Mouse (Mus musculus) heart, adult 2 months (tissue): ENCODE results near the gene Nde1.

Experiments
- CTCF ChIP-seq: fragments of 200-600 bp; IDR thresholded peaks from 2 replicates; pipeline ENCODE4 v1.8.1; 2022; ENCODE audit warnings: antibody characterized with exemption, mild to moderate bottlenecking, moderate library complexity
- EP300 ChIP-seq: fragments of 200-500 bp; IDR thresholded peaks from 2 replicates; pipeline ENCODE4 v1.6.1; 2011; ENCODE audit warnings: low read depth, low read length, control low read depth; ENCODE audit not compliant: insufficient read depth
- POLR2A ChIP-seq: fragments of 200-500 bp; IDR thresholded peaks from 2 replicates; pipeline ENCODE4 v1.6.1; 2011; ENCODE audit warnings: mild to moderate bottlenecking, low read depth, low read length, control low read depth; ENCODE audit not compliant: insufficient read depth

DNA sequence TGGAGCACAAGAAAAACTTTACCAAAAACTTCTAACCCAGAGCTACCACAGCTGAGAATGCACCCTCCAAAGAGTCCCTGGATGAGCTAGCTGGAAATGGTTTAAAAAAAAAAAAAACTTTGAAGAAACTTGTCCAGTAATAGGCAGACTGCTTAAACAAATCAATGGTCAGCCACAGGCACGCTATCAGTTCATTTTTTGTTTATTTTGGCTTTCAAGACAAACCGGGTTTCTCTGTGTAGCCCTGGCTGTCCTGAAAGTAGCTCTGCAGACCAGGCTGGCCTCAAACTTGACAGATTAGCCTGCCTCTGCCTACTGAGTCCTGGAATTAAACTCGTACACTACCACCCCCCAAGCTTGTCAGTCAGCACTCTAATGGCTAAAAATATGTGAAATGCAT, 19.8 kb upstream of the Nde1 start:
- no peak for TF ChIP-seq POLR2A
- no peak for TF ChIP-seq CTCF
- TF ChIP-seq EP300, result no peak
